In the genomic region with DNA sequence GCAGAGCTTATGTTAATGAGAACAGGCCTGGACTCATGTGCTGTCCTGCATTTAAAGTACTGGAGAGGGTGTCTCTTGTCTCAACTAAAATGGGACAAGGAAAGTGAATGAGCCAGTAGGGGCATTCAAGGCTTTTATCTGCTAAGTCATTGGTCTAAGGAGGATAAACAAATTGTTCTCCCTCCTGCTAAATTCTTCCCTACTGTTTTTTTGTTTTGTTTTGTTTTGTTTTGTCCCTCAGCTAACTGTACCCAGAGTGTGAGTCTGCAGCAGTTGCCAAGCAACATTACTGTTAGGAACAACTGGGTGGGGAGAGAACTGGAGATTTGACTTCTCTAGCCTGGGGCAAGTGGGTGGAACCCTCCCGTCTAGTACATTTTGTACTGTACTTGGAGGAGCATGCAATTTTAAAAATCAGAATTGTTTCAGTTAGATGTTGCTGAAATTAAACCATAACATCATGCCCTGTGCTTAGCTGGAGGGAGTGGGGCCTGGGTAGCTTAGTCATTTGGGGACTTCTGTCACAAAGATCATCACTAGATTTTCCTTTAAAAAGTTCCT, we compare ENCODE assay signal across 11 mouse cellular contexts. TPM values are rescaled to one million over a fixed set of nuclear protein-coding genes. Genes with fewer than 3 reads are reported as not detected.
DNase-seq lines count a peak whose midpoint lies in the region; ATAC-seq lines count a peak whose summit lies in the region.
"Had no signal": no experiment of that assay in that cellular context is flagged by ENCODE, and none has a peak within 500 bp of the region (broad histone marks: within the 10 kb centered on the region; RNA-seq: fewer than 3 reads in every experiment).

No protein-coding gene starts in this region.

- no peaks in the 10 kb centered on the region for H3K36me3 ChIP-seq in kidney, embryonic 14.5 days (ENCODE audit: control insufficient read depth, insufficient read depth, low read length)
- no peaks in the 10 kb centered on the region for H3K36me3 ChIP-seq in forebrain, embryonic 11.5 days (ENCODE audit: control insufficient read depth, insufficient read depth, low read length)
- H3K36me3 ChIP-seq: hindbrain, embryonic 12.5 days; limb, embryonic 12.5 days had no signal

- peak; percentile 66 for DNase-seq in kidney, adult 11 months
- DNase-seq in NIH3T3 (ENCODE audit: low read depth), result peak; percentile 76
- peak; percentile 92 for DNase-seq in heart, adult 8-10 months (ENCODE audit: low spot score)
- peak; percentile 69 for DNase-seq in lung, postnatal 14 days
- no peak for DNase-seq in forebrain, embryonic 11.5 days (ENCODE audit: low spot score)
- no peak for DNase-seq in left cerebral cortex, adult 9 months (ENCODE audit: low spot score in 2 of 2)
- DNase-seq: thymus, postnatal 25 days had no signal

- H3K27ac ChIP-seq in kidney, embryonic 14.5 days (ENCODE audit: low read depth, low read length), result no peak overlapping the region
- no peak overlapping the region for H3K27ac ChIP-seq in forebrain, embryonic 11.5 days (ENCODE audit: low read depth, low read length)
- H3K27ac ChIP-seq: hindbrain, embryonic 12.5 days; limb, embryonic 12.5 days had no signal

- 49% methylated on average over 1 of the region's 1 CpGs for WGBS in kidney, embryonic 14.5 days
- WGBS in forebrain, embryonic 11.5 days, result 35% methylated on average over 1 of the region's 1 CpGs

- H3K4me3 ChIP-seq in kidney, embryonic 14.5 days (ENCODE audit: low read length), result no peak overlapping the region
- H3K4me3 ChIP-seq in forebrain, embryonic 11.5 days (ENCODE audit: low read depth, low read length), result no peak overlapping the region
- H3K4me3 ChIP-seq: hindbrain, embryonic 12.5 days; limb, embryonic 12.5 days had no signal

- no peaks in the 10 kb centered on the region for H3K9me3 ChIP-seq in kidney, embryonic 14.5 days (ENCODE audit: control insufficient read depth, low read length)
- no peaks in the 10 kb centered on the region for H3K9me3 ChIP-seq in forebrain, embryonic 11.5 days (ENCODE audit: control insufficient read depth, low read length)
- H3K9me3 ChIP-seq: hindbrain, embryonic 12.5 days; limb, embryonic 12.5 days had no signal

- no peak for ATAC-seq in kidney, embryonic 14.5 days (ENCODE audit: low FRiP score, low TSS enrichment)
- no peak for ATAC-seq in forebrain, embryonic 11.5 days (replicated peaks; ENCODE audit: low FRiP score)
- no peak for ATAC-seq in inflammation-experienced regulatory T-cells, adult 6 months

- no peak overlapping the region for H3K4me2 ChIP-seq in kidney, embryonic 14.5 days (replicated peaks; ENCODE audit: low read depth, low read length)
- no peak overlapping the region for H3K4me2 ChIP-seq in forebrain, embryonic 11.5 days (ENCODE audit: low read depth, low read length, severe bottlenecking)
- H3K4me2 ChIP-seq: hindbrain, embryonic 12.5 days; limb, embryonic 12.5 days had no signal

- no peaks in the 10 kb centered on the region for H3K27me3 ChIP-seq in kidney, embryonic 14.5 days (ENCODE audit: control insufficient read depth, insufficient read depth, low read length)
- H3K27me3 ChIP-seq in forebrain, embryonic 11.5 days (ENCODE audit: control insufficient read depth, insufficient read depth, low read length), result no peaks in the 10 kb centered on the region
- H3K27me3 ChIP-seq: hindbrain, embryonic 12.5 days; limb, embryonic 12.5 days had no signal

- no peaks in the 10 kb centered on the region for H3K4me1 ChIP-seq in kidney, embryonic 14.5 days (ENCODE audit: control insufficient read depth, insufficient read depth, low read length)
- no peaks in the 10 kb centered on the region for H3K4me1 ChIP-seq in forebrain, embryonic 11.5 days (replicated peaks; ENCODE audit: control insufficient read depth, insufficient read depth, low read length)
- H3K4me1 ChIP-seq: hindbrain, embryonic 12.5 days; limb, embryonic 12.5 days had no signal

- no peak overlapping the region for H3K9ac ChIP-seq in kidney, embryonic 14.5 days (ENCODE audit: low read depth, low read length)
- no peak overlapping the region for H3K9ac ChIP-seq in forebrain, embryonic 11.5 days (ENCODE audit: low read length)
- H3K9ac ChIP-seq: hindbrain, embryonic 12.5 days; limb, embryonic 12.5 days had no signal

RNA-seq across cellular contexts. Expression of a gene that starts 5.0 kb away (rescaled TPM):
- 29.4 and 35.7 TPM in 2 replicates for polyA plus RNA-seq in kidney, embryonic 14.5 days (2014; fragmentation: Nextera tagmentation; extraction: Ambion mirVana)
- 10 to 100 TPM in 2 of 4 experiments, 1 to 10 TPM in 2; 9.4 to 15.2 (median 11.6) TPM for total RNA-seq in heart, adult 8-10 months (2022)
- polyA plus RNA-seq in forebrain, embryonic 11.5 days (2014; fragmentation: Nextera tagmentation; extraction: Ambion mirVana), result 42.3 and 45.6 TPM in 2 replicates
- polyA plus RNA-seq in inflammation-experienced regulatory T-cells, adult 6 months (2017; shearing (Covaris generic)), result 1 to 10 TPM; 1.5 to 4.5 (median 2.6) TPM

RNA-seq across cellular contexts. Expression of a gene that starts 55.8 kb away (rescaled TPM):
- 16.3 and 22.1 TPM in 2 replicates for polyA plus RNA-seq in kidney, embryonic 14.5 days (2014; fragmentation: Nextera tagmentation; extraction: Ambion mirVana)
- 10 to 100 TPM in 1 of 4 experiments, 1 to 10 TPM in 3; 8.0 to 11.8 (median 8.8) TPM for total RNA-seq in heart, adult 8-10 months (2022)
- polyA plus RNA-seq in forebrain, embryonic 11.5 days (2014; fragmentation: Nextera tagmentation; extraction: Ambion mirVana), result 29.7 and 33.9 TPM in 2 replicates
- 10 to 100 TPM; 35.4 to 48.6 (median 43.5) TPM for polyA plus RNA-seq in inflammation-experienced regulatory T-cells, adult 6 months (2017; shearing (Covaris generic))

Comparison
In these comparisons a context has a peak if more than half of its experiments do, and no peak if none do; other contexts are left out.
1. DNase-seq: peak in kidney, adult 11 months (single experiment), NIH3T3 (single experiment), heart, adult 8-10 months (single experiment) and lung, postnatal 14 days (single experiment); none in forebrain, embryonic 11.5 days (single experiment) and left cerebral cortex, adult 9 months (0 of 2).